Comparison of ENCODE assay signal across 15 mouse cellular contexts in genomic region chr14:35044268-35044667, GRCm38 (mm10).
"Had no signal": no experiment of that assay in that cellular context is flagged by ENCODE, and none has a peak within 500 bp of the region (broad histone marks: within the 10 kb centered on the region; RNA-seq: fewer than 3 reads in every experiment).

No protein-coding gene starts in this region.

- DNase-seq: lung, adult 18-20 months; lung, embryonic 14.5 days; lung, postnatal 10 days; lung, postnatal 4 days; midbrain, embryonic 14.5 days; right cerebral cortex, postnatal 14 days; thymus, adult 2 months; thymus, postnatal 25 days; thymus, postnatal 4 days had no signal

- H3K27me3 ChIP-seq: neural tube, embryonic 12.5 days; stomach, embryonic 15.5 days had no signal

- H3K4me1 ChIP-seq: midbrain, embryonic 10.5 days; neural tube, embryonic 12.5 days; stomach, embryonic 15.5 days had no signal

- H3K27ac ChIP-seq: liver, embryonic 14.5 days; midbrain, embryonic 10.5 days; neural tube, embryonic 12.5 days; stomach, embryonic 15.5 days; stomach, postnatal 0 days had no signal

- H3K4me3 ChIP-seq: midbrain, embryonic 10.5 days; myocyte; neural tube, embryonic 12.5 days; stomach, embryonic 15.5 days had no signal

- H3K9me3 ChIP-seq: midbrain, embryonic 10.5 days; neural tube, embryonic 12.5 days; stomach, embryonic 15.5 days had no signal

- H3K4me2 ChIP-seq: lung, embryonic 14.5 days; neural tube, embryonic 12.5 days; stomach, embryonic 15.5 days had no signal

- H3K9ac ChIP-seq: liver, embryonic 14.5 days; lung, embryonic 14.5 days; neural tube, embryonic 12.5 days; stomach, embryonic 15.5 days had no signal

- H3K36me3 ChIP-seq: midbrain, embryonic 10.5 days; neural tube, embryonic 12.5 days; stomach, embryonic 15.5 days had no signal
